Mouse (Mus musculus): Measurements from ENCODE around the gene Lrrc49. TPM values are rescaled to one million over a fixed set of nuclear protein-coding genes. Genes with fewer than 3 reads are reported as not detected.

The Lrrc49 gene
- polyA plus RNA-seq, 1 experiment from 2014 or later, result 12.3 TPM

- WGBS, result 96% methylated on average over 2 of the region's 2 CpGs
- H3K27me3 ChIP-seq (ENCODE audit: insufficient read depth, low read length), result no peaks in the 10 kb centered on the region
Observed at GRCm38 (mm10) chr9:60527836-60528235, 160.1 kb downstream of the Lrrc49 start.

GRCm38 (mm10) chr9:60527051-60527450 lies 160.9 kb downstream of the Lrrc49 start:
- ATAC-seq (replicated peaks; ENCODE audit: low FRiP score, low read depth) (no peak), DNase-seq (ENCODE audit: low spot score) (no peak)
- no peak for TF ChIP-seq CTCF (IDR thresholded peaks at IDR 0.05; ENCODE audit: low read depth)
- H3K36me3 ChIP-seq (ENCODE audit: insufficient read depth, low read length), result no peaks in the 10 kb centered on the region
- WGBS, result 56% methylated on average over 5 of the region's 5 CpGs
- no peak overlapping the region for H3K9ac ChIP-seq (ENCODE audit: low read depth, low read length)
- no peak overlapping the region for H3K4me3 ChIP-seq (replicated peaks; ENCODE audit: low read depth, low read length)
- 0 out of 2 replicates have a peak, but pooled peaks cover 12% of the 10 kb centered on the region for H3K4me1 ChIP-seq (replicated peaks; ENCODE audit: insufficient read depth, low read length)
- no peaks in the 10 kb centered on the region for H3K9me3 ChIP-seq (replicated peaks; ENCODE audit: low read length)
- no peak overlapping the region for H3K4me2 ChIP-seq (ENCODE audit: low read length)
- H3K27me3 ChIP-seq (ENCODE audit: insufficient read depth, low read length), result no peaks in the 10 kb centered on the region
- no peak overlapping the region for H3K27ac ChIP-seq

More at GRCm38 (mm10) chr9:60527836-60528235, 160.1 kb downstream of the Lrrc49 start:
- DNase-seq (ENCODE audit: low spot score) (no peak), ATAC-seq (replicated peaks; ENCODE audit: low FRiP score, low read depth) (no peak)
- no peaks in the 10 kb centered on the region for H3K36me3 ChIP-seq (ENCODE audit: insufficient read depth, low read length)
- H3K9me3 ChIP-seq (replicated peaks; ENCODE audit: low read length), result no peaks in the 10 kb centered on the region
- H3K4me1 ChIP-seq (replicated peaks; ENCODE audit: insufficient read depth, low read length), result 0 out of 2 replicates have a peak, but pooled peaks cover 7% of the 10 kb centered on the region
- no peak for TF ChIP-seq CTCF (IDR thresholded peaks at IDR 0.05; ENCODE audit: low read depth)
- no peak overlapping the region for H3K4me2 ChIP-seq (ENCODE audit: low read length)
- H3K4me3 ChIP-seq (replicated peaks; ENCODE audit: low read depth, low read length), result no peak overlapping the region
- H3K9ac ChIP-seq (ENCODE audit: low read depth, low read length), result no peak overlapping the region
- H3K27ac ChIP-seq, result no peak overlapping the region

- 0 out of 2 replicates have a peak, but pooled peaks cover 15% of the 10 kb centered on the region for H3K4me1 ChIP-seq (replicated peaks; ENCODE audit: insufficient read depth, low read length)
- H3K4me2 ChIP-seq (ENCODE audit: low read length), result no peak overlapping the region
- H3K9ac ChIP-seq (ENCODE audit: low read depth, low read length), result no peak overlapping the region
- no peaks in the 10 kb centered on the region for H3K9me3 ChIP-seq (replicated peaks; ENCODE audit: low read length)
- H3K27ac ChIP-seq, result no peak overlapping the region
- H3K36me3 ChIP-seq (ENCODE audit: insufficient read depth, low read length), result no peaks in the 10 kb centered on the region
- WGBS, result 61% methylated on average over 5 of the region's 5 CpGs
- ATAC-seq (replicated peaks; ENCODE audit: low FRiP score, low read depth) (no peak), DNase-seq (ENCODE audit: low spot score) (no peak)
- no peak overlapping the region for H3K4me3 ChIP-seq (replicated peaks; ENCODE audit: low read depth, low read length)
- no peaks in the 10 kb centered on the region for H3K27me3 ChIP-seq (ENCODE audit: insufficient read depth, low read length)
- no peak for TF ChIP-seq CTCF (IDR thresholded peaks at IDR 0.05; ENCODE audit: low read depth)
Observed at GRCm38 (mm10) chr9:60526195-60526594, 161.8 kb downstream of the Lrrc49 start.

- WGBS, result under 1% methylated on average over 47 of the region's 51 CpGs
- peaks cover 36% of the 10 kb centered on the region for H3K4me1 ChIP-seq (replicated peaks; ENCODE audit: insufficient read depth, low read length)
- peak within 1 kb of the TSS; percentile 52 for H3K4me3 ChIP-seq (replicated peaks; ENCODE audit: low read depth, low read length)
- ATAC-seq (replicated peaks; ENCODE audit: low FRiP score, low read depth) (peak; percentile 76), DNase-seq (ENCODE audit: low spot score) (peak; percentile 76)
- peak within 1 kb of the TSS; percentile 72 for H3K9ac ChIP-seq (ENCODE audit: low read depth, low read length)
- H3K9me3 ChIP-seq (replicated peaks; ENCODE audit: low read length), result no peaks in the 10 kb centered on the region
- no peaks in the 10 kb centered on the region for H3K27me3 ChIP-seq (ENCODE audit: insufficient read depth, low read length)
- peak; percentile 79 for TF ChIP-seq CTCF (IDR thresholded peaks at IDR 0.05; ENCODE audit: low read depth)
- peak within 1 kb of the TSS; percentile 64 for H3K4me2 ChIP-seq (ENCODE audit: low read length)
- H3K27ac ChIP-seq, result 0 out of 2 replicates have a peak within 1 kb of the TSS, but pooled peaks have one; percentile 36
- no peaks in the 10 kb centered on the region for H3K36me3 ChIP-seq (ENCODE audit: insufficient read depth, low read length)
Observed at GRCm38 (mm10) chr9:60521806-60522264, 166.1 kb downstream of the Lrrc49 start, which contains the start of gene Thsd4. Gene Thsd4, minus strand, starts transcription at chr9:60522046.

- Histone ChIP-seq H3K4me1 (replicated peaks; ENCODE audit: insufficient read depth, low read length) (peaks cover 39% of the 10 kb centered on the region), H3K4me3 (replicated peaks; ENCODE audit: low read depth, low read length) (peak overlapping the region; percentile 52), H3K36me3 (ENCODE audit: insufficient read depth, low read length) (no peaks in the 10 kb centered on the region), H3K27me3 (ENCODE audit: insufficient read depth, low read length) (no peaks in the 10 kb centered on the region), H3K9ac (ENCODE audit: low read depth, low read length) (peak overlapping the region; percentile 72; the same call in 1 of the 2 replicates), H3K9me3 (replicated peaks; ENCODE audit: low read length) (no peaks in the 10 kb centered on the region), H3K27ac (no peak overlapping the region), H3K4me2 (ENCODE audit: low read length) (peak overlapping the region; percentile 64)
- 33% methylated on average over 5 of the region's 5 CpGs for WGBS
- no peak for ATAC-seq (replicated peaks; ENCODE audit: low FRiP score, low read depth)
- DNase-seq (ENCODE audit: low spot score), result no peak
- TF ChIP-seq CTCF (IDR thresholded peaks at IDR 0.05; ENCODE audit: low read depth), result no peak
Observed at GRCm38 (mm10) chr9:60521143-60521542, 166.8 kb downstream of the Lrrc49 start.

- 30% methylated on average over 3 of the region's 3 CpGs for WGBS
- Histone ChIP-seq H3K27ac (no peak overlapping the region), H3K4me3 (replicated peaks; ENCODE audit: low read depth, low read length) (peak overlapping the region; percentile 9; the same call in 1 of the 2 replicates), H3K27me3 (ENCODE audit: insufficient read depth, low read length) (no peaks in the 10 kb centered on the region), H3K9me3 (replicated peaks; ENCODE audit: low read length) (no peaks in the 10 kb centered on the region), H3K4me2 (ENCODE audit: low read length) (peak overlapping the region; percentile 64), H3K4me1 (replicated peaks; ENCODE audit: insufficient read depth, low read length) (peaks cover 39% of the 10 kb centered on the region), H3K36me3 (ENCODE audit: insufficient read depth, low read length) (no peaks in the 10 kb centered on the region), H3K9ac (ENCODE audit: low read depth, low read length) (no peak overlapping the region)
- ATAC-seq (replicated peaks; ENCODE audit: low FRiP score, low read depth) (no peak), DNase-seq (ENCODE audit: low spot score) (no peak)
- TF ChIP-seq CTCF (IDR thresholded peaks at IDR 0.05; ENCODE audit: low read depth), result no peak
Observed at GRCm38 (mm10) chr9:60519601-60520000, 168.4 kb downstream of the Lrrc49 start.

Other genes with a start within 250 kb of the Lrrc49 start
- 19.9 and 21.3 TPM in 2 replicates for gene Thsd4, start 166.1 kb downstream of the Lrrc49 start, polyA plus RNA-seq (2015; fragmentation: Nextera tagmentation; extraction: Ambion mirVana)
- 2.1 and 2.4 TPM in 2 replicates for gene Larp6, start 24.8 kb upstream of the Lrrc49 start, polyA plus RNA-seq (2015; fragmentation: Nextera tagmentation; extraction: Ambion mirVana)
- 26.9 and 30.5 TPM in 2 replicates for gene Uaca, start 106.4 kb upstream of the Lrrc49 start, polyA plus RNA-seq (2015; fragmentation: Nextera tagmentation; extraction: Ambion mirVana)